Mouse (Mus musculus) adrenal gland, postnatal 14 days (tissue): Measurements from ENCODE around the gene Uck1. TPM values are rescaled to one million over a fixed set of nuclear protein-coding genes. Genes with fewer than 3 reads are reported as not detected.

ENCODE experiments used
- DNase-seq: peaks from one replicate; pipeline ENCODE4 v3.0.0; 2021; ENCODE audit warnings: mixed read lengths
- total RNA-seq: library from RNA; stranded (reverse); gene quantifications from 2 replicates; pipeline ENCODE4 v1.2.3, GENCODE M21; 2021

Gene Uck1
- total RNA-seq, 1 experiment from 2014 or later, result 137 TPM

- peak; percentile 43 for DNase-seq
Measured at GRCm38 (mm10) chr2:32218541-32219334, 41.2 kb downstream of the Uck1 start.

- no peak for DNase-seq
Measured at GRCm38 (mm10) chr2:32218113-32218512, 41.8 kb downstream of the Uck1 start.

- DNase-seq, result no peak
Measured at GRCm38 (mm10) chr2:32217656-32218055, 42.3 kb downstream of the Uck1 start.

GRCm38 (mm10) chr2:32216506-32216905 is 43.5 kb downstream of the Uck1 start:
- no peak for DNase-seq

GRCm38 (mm10) chr2:32215576-32215975 is 44.4 kb downstream of the Uck1 start:
- no peak for DNase-seq

- peak; percentile 54 for DNase-seq
Measured at GRCm38 (mm10) chr2:32213000-32213399, 47.0 kb downstream of the Uck1 start.

GRCm38 (mm10) chr2:32211689-32212088 is 48.3 kb downstream of the Uck1 start:
- DNase-seq, result no peak

GRCm38 (mm10) chr2:32207682-32208081 is 52.3 kb downstream of the Uck1 start:
- DNase-seq, result no peak

Other genes starting within 250 kb of the Uck1 start
- gene Fam78a, start 175.3 kb downstream of the Uck1 start, total RNA-seq, result 3.0 and 10.0 TPM in 2 replicates
- 3.0 and 3.6 TPM in 2 replicates for gene Plpp7, start 164.6 kb downstream of the Uck1 start, total RNA-seq
- 86.4 and 91.3 TPM in 2 replicates for gene Prrc2b, start 109.1 kb downstream of the Uck1 start, total RNA-seq
- gene Pomt1, start 23.6 kb downstream of the Uck1 start, total RNA-seq, result 29.2 and 32.4 TPM in 2 replicates
- gene Golga2, start 27.2 kb upstream of the Uck1 start, total RNA-seq, result 69.4 and 72.8 TPM in 2 replicates
- 251 and 254 TPM in 2 replicates for gene Swi5, start 27.9 kb upstream of the Uck1 start, total RNA-seq
- 61.8 and 67.0 TPM in 2 replicates for gene Ciz1, start 92.2 kb upstream of the Uck1 start, total RNA-seq
- gene Dnm1, start 93.2 kb upstream of the Uck1 start, total RNA-seq, result 18.9 and 26.7 TPM in 2 replicates
- gene 1110008P14Rik, start 121.8 kb upstream of the Uck1 start, total RNA-seq, result 142 and 159 TPM in 2 replicates
- gene Lcn2, start 128.1 kb upstream of the Uck1 start, total RNA-seq, result 7.1 and 9.6 TPM in 2 replicates
- 75.8 and 80.5 TPM in 2 replicates for gene Ptges2, start 135.7 kb upstream of the Uck1 start, total RNA-seq
- gene Naif1, start 190.3 kb upstream of the Uck1 start, total RNA-seq, result 4.3 and 4.4 TPM in 2 replicates
- 63.6 and 119 TPM in 2 replicates for gene Slc25a25, start 191.3 kb upstream of the Uck1 start, total RNA-seq